Comparison of ENCODE assay signal across 9 mouse cellular contexts in genomic region chr10:86359699-86360098, GRCm38 (mm10). TPM values are rescaled to one million over a fixed set of nuclear protein-coding genes. Genes with fewer than 3 reads are reported as not detected.
A peak's percentile ranks its signal among the peaks of the same experiment; 100 is the strongest.
DNase-seq lines count a peak whose midpoint lies in the region; ATAC-seq lines count a peak whose summit lies in the region.
"Had no signal": no experiment of that assay in that cellular context is flagged by ENCODE, and none has a peak within 500 bp of the region (broad histone marks: within the 10 kb centered on the region; RNA-seq: fewer than 3 reads in every experiment).

No protein-coding gene starts in this region.

- H3K9ac ChIP-seq in intestine, embryonic 14.5 days (ENCODE audit: low read length), result no peak overlapping the region
- H3K9ac ChIP-seq in intestine, embryonic 15.5 days, result no peak overlapping the region
- H3K9ac ChIP-seq: liver, embryonic 15.5 days had no signal

- H3K9me3 ChIP-seq in intestine, embryonic 14.5 days (ENCODE audit: control insufficient read depth, low read length), result no peaks in the 10 kb centered on the region
- H3K9me3 ChIP-seq in intestine, embryonic 15.5 days, result no peaks in the 10 kb centered on the region
- H3K9me3 ChIP-seq: liver, embryonic 15.5 days had no signal

- no peak overlapping the region for H3K4me2 ChIP-seq in intestine, embryonic 14.5 days (ENCODE audit: low read length)
- no peak overlapping the region for H3K4me2 ChIP-seq in intestine, embryonic 15.5 days (replicated peaks)
- H3K4me2 ChIP-seq: liver, embryonic 15.5 days had no signal

- WGBS in intestine, embryonic 14.5 days, result 44% methylated on average over 4 of the region's 4 CpGs
- 58% methylated on average over 4 of the region's 4 CpGs for WGBS in intestine, embryonic 15.5 days

- H3K36me3 ChIP-seq in intestine, embryonic 14.5 days (ENCODE audit: control insufficient read depth, insufficient read depth, low read length), result no peaks in the 10 kb centered on the region
- no peaks in the 10 kb centered on the region for H3K36me3 ChIP-seq in intestine, embryonic 15.5 days
- H3K36me3 ChIP-seq: liver, embryonic 15.5 days had no signal

- H3K4me1 ChIP-seq in intestine, embryonic 14.5 days (replicated peaks; ENCODE audit: control insufficient read depth, insufficient read depth, low read length), result peaks cover 14% of the 10 kb centered on the region
- H3K4me1 ChIP-seq in intestine, embryonic 15.5 days (replicated peaks), result peaks cover 4% of the 10 kb centered on the region; the same call in 1 of the 2 replicates

- H3K4me3 ChIP-seq in intestine, embryonic 14.5 days (ENCODE audit: low read depth, low read length), result no peak overlapping the region
- H3K4me3 ChIP-seq in intestine, embryonic 15.5 days (replicated peaks), result no peak overlapping the region
- H3K4me3 ChIP-seq: liver, embryonic 15.5 days; myocyte had no signal

- DNase-seq in intestine, embryonic 14.5 days (ENCODE audit: low spot score), result no peak
- DNase-seq in 3134 (ENCODE audit: extremely low read depth, insufficient read length, low spot score), result peak; percentile 28
- peak; percentile 40 for DNase-seq in 3T3-L1 (ENCODE audit: low read depth, low spot score)
- DNase-seq in cerebellum, postnatal 36 days, result peak; percentile 71 to 73
- no peak for DNase-seq in thymus, adult 18-20 months
- DNase-seq in ovary, postnatal 14 days (ENCODE audit: low spot score), result no peak

- no peak for ATAC-seq in intestine, embryonic 14.5 days (replicated peaks; ENCODE audit: low FRiP score, low TSS enrichment, low read depth)
- ATAC-seq in intestine, embryonic 15.5 days, result no peak

- peak overlapping the region; percentile 9; the same call in 1 of the 2 replicates for H3K27ac ChIP-seq in intestine, embryonic 14.5 days (ENCODE audit: low read depth)
- no peak overlapping the region for H3K27ac ChIP-seq in intestine, embryonic 15.5 days
- H3K27ac ChIP-seq: liver, embryonic 15.5 days had no signal

- H3K27me3 ChIP-seq in intestine, embryonic 14.5 days (replicated peaks; ENCODE audit: control insufficient read depth, insufficient read depth, low read length), result no peaks in the 10 kb centered on the region
- no peaks in the 10 kb centered on the region for H3K27me3 ChIP-seq in intestine, embryonic 15.5 days (replicated peaks)
- H3K27me3 ChIP-seq: liver, embryonic 15.5 days had no signal

RNA-seq across cellular contexts. Expression of gene Timp3, which starts 59.5 kb away (rescaled TPM):
- polyA plus RNA-seq in intestine, embryonic 14.5 days (2014; fragmentation: Nextera tagmentation; extraction: Ambion mirVana), result 58.4 and 68.4 TPM in 2 replicates
- 44.6 and 46.9 TPM in 2 replicates for polyA plus RNA-seq in intestine, embryonic 15.5 days (2015; fragmentation: Nextera tagmentation; extraction: Ambion mirVana)

Comparison
In these comparisons a context has a peak if more than half of its experiments do, and no peak if none do; other contexts are left out.
1. DNase-seq: peak in 3134 (single experiment), 3T3-L1 (single experiment) and cerebellum, postnatal 36 days (2 of 2); none in intestine, embryonic 14.5 days (single experiment), thymus, adult 18-20 months (0 of 2) and ovary, postnatal 14 days (single experiment).